Mouse (Mus musculus): ENCODE measurements around the gene Ndufb7.
"Not testable (repeated sequence)": the region's sequence is repeated elsewhere in the genome, so short reads cannot be mapped to it uniquely, and the experiment has no call there.

Ndufb7 gene

DNA sequence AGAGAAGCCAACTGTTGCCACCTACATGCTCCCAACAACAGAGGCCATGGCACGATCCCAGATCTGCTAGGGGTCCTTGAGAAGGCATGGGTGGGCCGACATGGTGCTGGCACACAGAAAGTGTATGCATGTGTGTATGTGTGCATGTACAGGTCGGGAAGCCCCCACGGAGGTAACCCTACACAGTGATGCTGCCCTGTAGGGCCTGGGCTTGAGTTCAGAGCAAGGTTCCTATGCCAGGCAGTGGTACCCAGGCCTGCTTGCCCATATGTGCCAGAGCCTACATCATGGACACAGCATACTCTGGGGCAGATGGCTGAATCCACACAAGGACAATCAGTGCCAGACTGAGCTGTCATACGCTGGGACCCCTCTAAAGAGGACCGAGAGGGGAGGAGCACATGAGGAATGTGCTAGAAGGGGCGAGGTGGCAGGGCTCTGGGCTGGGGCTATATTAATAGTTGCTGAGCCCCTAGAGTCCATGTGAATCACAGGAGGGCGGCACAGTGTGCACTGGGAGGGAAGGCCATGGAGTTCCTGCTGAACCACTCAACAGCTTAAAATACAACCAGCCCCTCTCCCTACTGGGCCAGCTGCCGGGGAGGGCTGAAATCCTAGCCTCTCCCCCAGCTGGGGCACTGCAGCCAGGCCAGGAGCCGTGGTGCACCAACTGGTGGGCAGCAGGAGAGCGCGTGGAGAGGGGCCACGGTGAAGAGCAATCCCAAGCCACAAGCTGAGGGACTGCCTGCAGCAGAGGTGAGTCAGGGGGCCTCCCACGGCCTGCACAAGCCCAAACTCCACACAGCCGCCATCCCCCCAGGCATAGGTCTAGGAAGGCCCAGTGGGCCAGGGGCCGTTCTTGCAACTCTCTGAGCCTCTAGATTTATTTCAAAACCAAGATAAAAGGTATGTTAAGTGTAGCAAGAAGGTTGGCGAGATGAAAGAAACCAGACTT lies 9.4 kb downstream of the Ndufb7 start:
- 0 out of 2 replicates have a peak, but pooled peaks have one; percentile 12 for ATAC-seq (ENCODE audit: insufficient number of reproducible peaks, low FRiP score, low TSS enrichment)

DNA sequence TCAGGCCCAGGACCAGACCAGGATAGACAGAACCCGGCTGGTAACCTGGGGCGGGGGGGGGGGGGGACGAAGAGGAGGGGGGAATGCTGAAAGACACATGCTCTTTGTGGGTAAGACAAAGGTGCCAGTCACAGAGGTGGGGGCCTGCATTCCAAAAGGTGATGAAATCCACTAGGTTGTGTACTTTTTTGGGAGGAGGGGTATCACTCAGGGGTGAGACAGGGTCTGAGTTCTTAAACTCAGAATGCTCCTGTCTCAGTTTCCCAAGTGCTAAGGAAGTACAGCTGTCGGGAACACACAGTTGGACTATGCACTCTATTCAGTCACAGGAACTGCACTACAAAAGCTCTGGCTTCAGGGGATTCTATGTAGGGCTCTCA lies 10.0 kb downstream of the Ndufb7 start:
- no peak for ATAC-seq (ENCODE audit: insufficient number of reproducible peaks, low FRiP score, low TSS enrichment)

DNA sequence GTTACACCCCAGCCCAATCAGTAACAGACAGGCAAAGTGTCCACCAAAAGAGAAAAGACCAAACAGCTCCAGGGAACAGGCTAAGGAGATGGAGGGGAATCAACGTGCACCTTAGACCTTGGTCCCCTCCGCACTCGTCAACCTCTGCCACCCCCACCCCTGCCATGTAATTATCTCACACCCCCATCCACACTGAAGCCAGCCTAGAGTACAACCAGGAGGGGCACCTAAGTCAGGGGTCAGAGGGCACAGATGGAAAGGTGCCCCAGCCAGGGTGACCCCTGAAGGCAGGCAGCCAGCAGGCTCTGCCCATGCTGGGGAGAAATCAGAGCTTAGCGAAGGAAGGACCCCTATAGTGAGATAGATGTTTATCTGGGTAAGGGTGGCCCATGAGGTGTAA lies 10.4 kb downstream of the Ndufb7 start:
- ATAC-seq (ENCODE audit: insufficient number of reproducible peaks, low FRiP score, low TSS enrichment), result no peak

DNA sequence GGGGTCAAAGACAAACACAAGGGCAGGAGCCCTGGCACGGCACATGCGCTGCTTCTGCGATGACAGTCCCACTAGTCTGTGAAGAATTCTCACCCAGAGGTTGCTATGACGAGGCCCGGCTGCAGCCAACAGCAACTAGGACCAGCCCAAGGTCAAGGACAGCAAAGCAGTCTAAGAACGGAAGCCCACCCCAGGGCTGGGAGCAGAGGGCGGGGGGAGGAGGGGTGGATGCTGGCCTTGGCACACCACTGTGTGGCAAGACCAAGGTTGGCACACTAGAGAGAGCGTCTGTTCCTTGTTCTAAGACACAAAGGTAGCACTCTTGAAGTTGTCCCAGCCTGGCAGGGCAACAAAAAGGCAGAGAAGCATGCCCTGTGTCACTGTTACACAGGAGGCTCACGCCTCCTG lies 10.9 kb downstream of the Ndufb7 start:
- no peak for ATAC-seq (ENCODE audit: insufficient number of reproducible peaks, low FRiP score, low TSS enrichment)

DNA sequence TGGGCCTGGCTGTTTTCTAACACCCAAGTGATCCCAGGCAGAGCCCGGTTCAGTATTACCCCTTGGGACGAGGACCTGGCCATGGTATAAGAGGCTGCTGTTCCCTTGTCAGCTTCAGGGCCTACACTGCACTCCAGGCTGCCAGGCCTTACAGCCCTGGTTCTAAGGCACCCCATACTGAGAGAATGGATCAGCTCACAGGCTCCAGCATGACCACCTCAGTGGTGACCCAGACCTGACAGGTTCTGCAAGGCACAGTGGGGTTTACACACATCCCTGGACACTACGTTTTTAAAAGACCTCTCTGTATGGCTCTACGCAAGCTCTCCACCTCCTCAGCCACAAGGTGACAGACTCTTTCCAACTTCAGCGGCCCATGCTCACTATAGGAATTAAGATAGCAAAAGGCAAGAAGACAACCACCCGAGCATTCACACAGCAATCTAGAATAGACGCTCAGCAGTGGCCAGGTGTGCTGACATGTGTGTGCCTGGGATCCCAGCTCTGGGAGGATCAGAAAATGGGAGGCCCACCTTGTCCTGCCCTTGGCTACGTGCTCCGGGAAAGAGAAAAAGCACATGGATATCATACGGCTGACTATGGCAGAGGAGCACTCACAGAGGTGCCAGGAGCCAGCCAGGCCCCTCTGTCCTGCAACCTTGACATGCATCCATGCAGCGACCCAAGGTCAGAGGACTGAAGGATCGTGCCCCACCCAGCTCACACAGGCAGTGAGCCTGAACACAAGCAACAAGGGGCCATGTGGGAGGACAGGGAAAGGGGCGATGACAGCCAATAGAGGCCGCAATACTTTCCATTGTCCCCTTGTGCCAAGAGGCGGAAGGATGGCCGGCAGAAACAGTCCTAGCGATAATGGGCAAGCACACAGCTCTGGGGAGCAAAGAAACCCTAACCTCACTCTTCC lies 11.9 kb downstream of the Ndufb7 start:
- ATAC-seq (ENCODE audit: insufficient number of reproducible peaks, low FRiP score, low TSS enrichment), result no peak

DNA sequence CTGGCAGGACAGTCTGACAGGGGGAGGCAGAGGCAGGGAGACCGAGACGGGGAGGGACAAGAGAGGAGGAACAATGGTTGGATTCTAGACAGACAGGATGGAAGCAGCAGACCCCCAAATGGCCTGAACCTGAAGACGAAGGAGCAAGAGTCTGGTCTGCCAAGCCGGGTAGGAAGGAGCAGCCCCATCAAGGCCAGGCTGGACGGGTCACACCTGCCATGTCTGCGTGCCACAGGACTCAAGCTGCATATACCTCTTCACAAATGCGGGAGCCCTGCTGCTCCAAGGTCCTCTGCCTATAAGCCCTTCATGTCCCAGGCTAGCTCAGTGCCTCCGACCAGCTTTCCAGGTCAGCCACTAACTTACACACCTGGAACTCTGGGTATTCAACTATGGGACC lies 13.2 kb downstream of the Ndufb7 start:
- ATAC-seq (ENCODE audit: insufficient number of reproducible peaks, low FRiP score, low TSS enrichment), result no peak

DNA sequence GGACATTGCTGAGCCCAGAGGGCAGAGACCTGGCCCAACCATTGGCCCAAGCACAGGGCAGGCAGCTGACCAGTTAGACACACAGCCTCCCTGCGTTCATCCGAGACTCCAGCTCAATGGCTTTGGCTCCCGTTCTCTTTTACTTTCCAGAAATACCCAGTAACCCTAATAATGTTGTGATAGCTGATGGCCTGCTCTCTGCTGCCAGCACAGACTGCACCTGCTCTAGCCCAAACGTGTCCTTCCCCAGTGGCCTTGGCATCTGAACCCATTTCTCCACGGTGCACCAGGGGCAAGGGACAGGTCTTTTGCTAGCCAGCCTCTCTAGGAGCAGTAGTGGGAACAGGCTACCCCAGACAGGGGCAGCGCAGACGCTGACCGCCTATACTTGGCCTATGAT lies 14.4 kb downstream of the Ndufb7 start:
- ATAC-seq (ENCODE audit: insufficient number of reproducible peaks, low FRiP score, low TSS enrichment), result no peak

DNA sequence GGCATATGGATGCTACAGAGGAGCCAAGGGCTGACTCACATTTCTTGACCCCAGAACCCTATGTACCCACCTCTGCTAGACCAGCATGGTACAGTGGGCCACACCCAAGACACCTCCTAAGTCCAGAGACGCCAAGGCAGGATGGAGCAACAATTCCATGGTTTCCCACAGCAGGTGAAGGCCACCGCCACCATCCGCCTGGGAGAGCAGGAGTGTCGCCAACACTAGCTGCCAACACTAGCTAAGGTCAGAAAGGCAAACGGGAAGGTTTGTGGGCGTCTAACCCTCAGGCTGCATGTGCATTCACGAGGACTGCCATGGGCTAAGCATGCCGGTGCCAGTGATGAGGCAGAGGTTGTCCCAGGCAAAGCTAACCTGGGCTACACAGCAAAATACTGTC lies 15.8 kb downstream of the Ndufb7 start:
- ATAC-seq (ENCODE audit: insufficient number of reproducible peaks, low FRiP score, low TSS enrichment), result no peak

DNA sequence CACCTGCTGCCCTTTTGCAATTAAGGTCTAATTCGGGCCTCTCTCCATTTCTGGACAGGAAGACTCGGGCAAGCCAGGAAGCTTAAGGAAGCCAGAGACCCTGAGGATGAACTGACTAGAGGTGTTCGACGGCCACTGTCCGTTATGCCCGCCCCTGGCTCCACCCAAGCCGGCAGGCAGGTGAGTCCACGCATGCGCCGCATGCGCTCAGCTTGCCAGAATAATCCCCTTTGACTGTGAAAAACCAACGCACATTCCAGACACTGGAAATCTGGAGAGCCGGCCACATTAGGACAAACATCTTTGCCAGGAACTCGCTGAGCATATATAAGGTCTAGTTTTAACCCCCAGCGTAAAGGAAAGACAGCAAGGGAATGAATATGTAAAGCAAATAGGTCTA lies 16.8 kb downstream of the Ndufb7 start:
- no peak for ATAC-seq (ENCODE audit: insufficient number of reproducible peaks, low FRiP score, low TSS enrichment)

DNA sequence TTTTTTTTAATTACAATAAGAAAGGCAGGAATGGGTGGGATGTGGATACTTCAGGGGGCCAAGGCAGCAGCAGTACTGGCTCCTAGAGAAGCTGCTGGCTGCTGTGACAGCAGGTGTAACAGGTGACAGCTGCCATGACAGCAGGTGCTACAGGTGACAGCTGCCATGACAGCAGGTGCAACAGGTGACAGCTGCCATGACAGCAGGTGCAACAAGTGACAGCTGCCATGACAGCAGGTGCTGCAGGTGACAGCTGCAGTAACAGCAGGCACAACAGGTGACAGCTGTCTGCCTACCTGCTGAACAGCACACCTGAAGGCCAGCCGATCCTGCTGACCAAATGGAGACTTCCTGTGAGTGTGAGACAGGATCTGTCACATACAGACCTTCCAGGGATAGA lies 18.3 kb downstream of the Ndufb7 start:
- no peak for ATAC-seq (ENCODE audit: insufficient number of reproducible peaks, low FRiP score, low TSS enrichment)

DNA sequence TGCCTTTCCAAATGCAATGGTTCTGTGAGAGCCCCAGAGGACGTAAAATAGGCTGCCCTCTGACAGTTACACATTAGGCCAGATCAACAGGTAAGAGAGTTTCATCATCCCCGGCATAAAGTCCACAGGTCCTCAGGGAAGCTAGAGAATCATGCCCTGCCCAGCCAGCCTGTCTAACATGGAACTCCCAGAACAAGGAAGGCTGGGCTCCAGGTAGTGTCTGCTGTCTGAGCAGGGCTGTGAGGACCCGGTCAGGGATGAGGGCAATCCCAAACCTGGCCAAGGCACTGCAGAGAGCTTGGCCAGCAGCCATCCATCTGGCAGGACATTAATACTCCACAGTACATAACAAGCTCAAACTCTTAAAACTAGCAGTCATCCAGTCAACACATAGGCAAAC lies 18.9 kb downstream of the Ndufb7 start:
- no peak for ATAC-seq (ENCODE audit: insufficient number of reproducible peaks, low FRiP score, low TSS enrichment)

DNA sequence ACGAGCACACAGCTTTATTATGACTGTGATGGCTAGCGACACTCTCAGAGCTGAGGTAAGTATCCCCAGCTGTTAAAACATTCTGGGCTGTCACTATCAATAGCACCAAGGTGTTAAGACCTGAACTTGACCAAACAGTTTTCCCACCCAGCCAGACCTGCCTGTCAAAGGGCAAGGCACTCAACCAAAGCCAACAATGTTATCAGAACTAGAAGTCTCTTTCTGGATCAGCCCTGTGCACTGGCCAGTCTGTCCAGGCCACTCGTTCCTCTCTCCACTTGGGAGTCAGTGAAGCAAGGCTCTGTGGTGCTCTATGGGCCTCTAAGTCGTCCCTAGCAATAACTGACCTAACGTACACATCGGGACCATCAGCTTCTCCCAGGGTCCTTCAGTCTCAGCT lies 21.2 kb downstream of the Ndufb7 start:
- ATAC-seq (ENCODE audit: insufficient number of reproducible peaks, low FRiP score, low TSS enrichment), result no peak

DNA sequence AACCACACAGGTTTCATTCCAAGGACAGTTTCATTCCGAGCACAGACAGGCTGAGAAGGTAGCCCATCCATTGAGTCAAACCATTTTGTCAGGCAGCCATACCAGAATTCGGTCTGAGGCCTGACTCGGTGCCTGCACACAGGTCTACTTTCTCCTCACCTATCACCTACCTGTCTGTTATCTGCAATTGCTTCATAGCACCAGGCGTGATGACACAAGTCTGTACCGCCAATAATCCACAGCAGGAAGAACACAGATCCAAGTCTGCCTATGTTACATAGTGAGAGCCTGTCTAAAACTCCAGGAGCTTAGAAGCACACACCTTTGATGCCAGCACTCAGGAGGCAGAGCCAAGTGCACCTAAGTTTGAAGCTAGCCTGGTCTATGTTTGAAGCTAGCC lies 22.4 kb downstream of the Ndufb7 start:
- ATAC-seq (ENCODE audit: insufficient number of reproducible peaks, low FRiP score, low TSS enrichment), result no peak

DNA sequence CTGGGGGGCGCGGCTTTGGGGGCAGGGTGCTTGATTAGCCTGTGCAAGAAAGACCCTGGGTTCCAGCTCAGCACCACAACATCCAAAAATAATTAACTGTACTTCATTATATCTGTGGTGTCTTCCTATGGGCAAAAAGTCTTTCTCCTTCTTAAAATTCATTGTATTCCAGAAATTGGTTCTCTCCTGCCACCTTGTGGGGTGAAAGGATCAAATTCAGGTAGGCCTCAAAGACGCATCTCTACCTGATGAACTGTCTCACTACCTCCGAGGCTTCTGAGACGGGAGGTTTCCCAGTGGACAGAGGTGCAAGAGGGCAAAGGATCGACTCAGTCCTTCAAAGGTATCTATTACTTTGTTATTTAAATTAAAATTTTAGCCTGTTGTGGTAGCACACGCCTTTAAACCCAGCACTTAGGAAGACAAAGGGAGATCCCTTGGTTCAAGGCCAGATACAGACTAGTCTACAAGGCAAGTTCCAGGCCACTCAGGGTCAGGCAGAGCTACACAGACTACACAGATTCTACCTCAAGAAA lies 24.1 kb downstream of the Ndufb7 start:
- no peak for ATAC-seq (ENCODE audit: insufficient number of reproducible peaks, low FRiP score, low TSS enrichment)

DNA sequence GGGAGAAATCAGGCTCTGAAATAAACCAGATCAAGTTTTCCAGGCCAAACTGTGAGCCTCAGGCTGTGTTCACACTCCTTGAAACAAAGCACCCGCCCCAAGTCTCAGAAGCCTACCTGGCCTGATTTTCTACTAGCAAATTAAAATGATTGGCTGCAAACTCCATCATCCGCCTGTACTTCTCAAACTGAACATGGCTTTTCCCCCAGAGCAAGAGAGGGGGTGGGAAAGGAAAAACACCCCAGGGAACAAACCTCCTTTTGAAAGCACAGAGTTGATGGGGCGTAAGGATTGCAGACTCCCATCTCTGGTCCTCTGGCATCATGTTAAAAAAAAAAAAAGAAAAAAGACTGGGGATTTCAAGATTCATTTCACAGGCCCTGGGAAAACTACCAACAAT lies 26.2 kb downstream of the Ndufb7 start:
- no peak for ATAC-seq (ENCODE audit: insufficient number of reproducible peaks, low FRiP score, low TSS enrichment)

DNA sequence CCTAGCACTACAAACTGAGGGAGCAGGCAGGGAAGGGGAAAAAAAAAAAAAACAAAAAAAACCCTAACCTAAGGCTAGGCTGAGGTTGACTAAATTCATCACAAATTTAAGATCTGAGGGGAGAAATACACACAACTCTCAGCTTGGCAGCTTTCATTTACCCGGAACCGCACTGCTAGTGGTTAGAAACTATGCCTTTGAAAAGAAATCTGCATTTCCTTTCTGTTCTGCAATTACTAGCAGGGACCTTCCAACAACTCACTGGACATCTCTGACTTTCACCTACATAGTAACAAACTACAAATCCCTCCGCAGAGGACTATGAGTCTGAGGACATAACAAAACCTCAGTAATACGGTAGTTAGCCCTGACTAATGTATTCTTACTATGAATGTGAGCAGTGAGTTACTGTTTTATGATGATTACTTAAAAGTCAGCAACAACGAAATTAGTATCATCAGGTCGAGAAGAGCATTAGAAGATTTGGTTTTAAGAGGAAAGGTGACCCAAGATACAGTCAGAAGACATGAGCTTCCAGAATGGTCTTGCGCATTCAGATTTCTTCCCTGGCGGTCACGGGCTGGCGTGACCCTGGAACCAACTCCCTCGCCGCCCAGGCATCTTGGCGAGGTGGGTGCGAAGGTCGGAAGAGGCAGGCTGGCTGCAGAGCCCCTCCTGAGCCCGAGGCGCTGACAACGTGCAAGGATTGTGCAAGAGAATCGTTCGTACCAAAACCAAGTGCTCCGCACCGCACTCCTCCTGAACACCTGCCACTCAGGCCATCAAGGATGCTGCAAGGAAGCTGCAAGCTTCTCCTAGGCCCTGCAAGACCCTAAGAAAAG lies 27.1 kb downstream of the Ndufb7 start:
- no peak for ATAC-seq (ENCODE audit: insufficient number of reproducible peaks, low FRiP score, low TSS enrichment)

DNA sequence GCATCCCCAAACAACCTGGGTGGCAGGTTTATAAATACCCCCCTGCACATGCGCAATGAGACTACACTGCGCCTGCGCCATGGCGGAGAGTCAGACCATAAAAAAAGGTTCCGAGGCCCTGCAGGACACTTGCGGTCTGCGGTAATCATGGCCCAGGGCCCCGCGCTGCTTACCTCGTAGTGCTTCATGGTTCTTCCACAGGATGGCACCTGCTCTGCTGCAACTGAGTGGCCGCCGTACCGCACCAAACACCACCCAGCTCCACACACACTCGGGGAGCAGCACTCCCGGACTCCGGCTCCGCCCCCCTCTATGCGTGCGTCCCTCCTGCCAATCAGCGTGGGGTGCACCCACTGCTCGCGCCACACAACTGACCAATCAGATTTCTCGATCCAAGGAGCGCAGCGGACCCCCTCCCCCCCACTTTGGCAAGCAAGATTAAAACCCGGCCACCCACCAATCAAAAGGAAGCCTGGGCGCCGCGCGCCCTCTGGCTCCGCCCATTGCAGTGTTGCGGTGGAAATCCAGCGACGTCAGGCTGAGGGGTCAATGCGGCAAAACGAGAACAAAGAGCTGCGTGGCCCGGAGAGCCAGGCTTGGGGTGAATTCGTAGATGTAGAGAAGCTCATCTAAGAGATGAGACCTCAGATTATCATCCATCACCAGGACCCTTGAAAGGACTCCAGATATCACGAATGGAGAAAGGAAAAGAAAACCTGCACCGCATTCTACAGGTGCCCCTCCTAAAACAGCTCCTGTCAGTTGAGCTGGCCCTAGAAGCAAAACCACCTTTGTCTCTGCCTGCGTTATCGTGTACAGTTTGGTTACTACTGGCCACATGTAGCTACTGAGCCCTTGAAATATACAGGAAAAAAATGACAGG lies 27.9 kb downstream of the Ndufb7 start:
- ATAC-seq (ENCODE audit: insufficient number of reproducible peaks, low FRiP score, low TSS enrichment), result peak; percentile 92

DNA sequence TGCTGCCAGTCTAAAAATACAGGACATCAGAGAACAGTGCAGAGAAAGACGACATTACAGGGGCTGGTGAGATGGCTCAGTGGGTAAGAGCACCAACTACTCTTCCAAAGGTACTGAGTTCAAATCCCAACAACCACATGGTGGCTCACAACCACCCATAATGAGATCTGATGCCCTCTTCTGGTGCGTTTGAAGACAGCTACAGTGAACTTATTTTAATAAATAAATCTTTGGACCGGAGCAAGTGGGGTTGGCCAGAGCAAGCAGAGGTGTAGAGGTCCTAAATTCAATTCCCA lies 28.5 kb downstream of the Ndufb7 start:
- ATAC-seq (ENCODE audit: insufficient number of reproducible peaks, low FRiP score, low TSS enrichment), result not testable (repeated sequence)

DNA sequence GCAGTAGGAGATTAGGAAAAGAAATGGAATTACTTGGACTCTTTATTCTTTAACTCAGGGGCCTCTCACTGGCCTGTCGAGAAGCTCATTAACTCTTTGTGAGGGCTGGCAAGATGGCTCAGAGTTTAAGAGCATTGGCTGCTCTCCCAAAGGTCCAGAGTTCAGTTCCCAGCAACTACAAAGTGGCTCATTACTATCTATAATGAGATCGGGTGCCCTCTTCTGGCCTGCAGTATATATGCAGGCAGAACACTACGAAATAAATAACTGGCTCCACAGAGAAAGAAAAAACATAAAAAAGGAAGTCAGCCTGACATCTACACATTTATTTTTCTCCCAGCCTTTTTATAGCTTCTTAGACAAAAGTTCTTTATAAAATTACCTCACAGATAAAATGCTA lies 29.9 kb downstream of the Ndufb7 start:
- no peak for ATAC-seq (ENCODE audit: insufficient number of reproducible peaks, low FRiP score, low TSS enrichment)
